Mouse (Mus musculus) spleen, embryonic (tissue): ENCODE measurements at regions not wholly inside any gene's neighbourhood (a gene's known extent, or its start where the extent isn't known, plus 50 kb on each side); places are given as distances from the start of the nearest gene placed in this dataset.

Experiments used
- CTCF ChIA-PET: fragments of 350-600 bp; sonication (Branson Sonifier 250); formaldehyde crosslinking; loops from one replicate; lab custom pipeline; 2022; lab: Charles Lee

GRCm38 (mm10) chr3:70957470-70957869, 950.1 kb downstream of the Otol1 start:
- CTCF ChIA-PET: interaction anchor here (1.1 kb wide), 1 partner anchor 55 kb away, joined by 4 read pairs; no protein-coding TSS in a partner anchor

GRCm38 (mm10) chr3:70962498-70962897, 955.1 kb downstream of the Otol1 start:
- CTCF ChIA-PET: no interaction called here

- CTCF ChIA-PET: no interaction called here
Measured at GRCm38 (mm10) chr3:70976945-70977344, 969.5 kb downstream of the Otol1 start.

GRCm38 (mm10) chr3:70990916-70991315, 983.5 kb downstream of the Otol1 start:
- CTCF ChIA-PET: no interaction called here

- CTCF ChIA-PET: no interaction called here
Measured at GRCm38 (mm10) chr3:71003052-71003451, 995.6 kb downstream of the Otol1 start.
